Mouse (Mus musculus): ENCODE results near the gene Klf3. TPM values are rescaled to one million over a fixed set of nuclear protein-coding genes. Genes with fewer than 3 reads are reported as not detected.

Klf3 gene
- total RNA-seq, 2 experiments from 2014 or later, result 8.9 to 28.1 TPM

DNA sequence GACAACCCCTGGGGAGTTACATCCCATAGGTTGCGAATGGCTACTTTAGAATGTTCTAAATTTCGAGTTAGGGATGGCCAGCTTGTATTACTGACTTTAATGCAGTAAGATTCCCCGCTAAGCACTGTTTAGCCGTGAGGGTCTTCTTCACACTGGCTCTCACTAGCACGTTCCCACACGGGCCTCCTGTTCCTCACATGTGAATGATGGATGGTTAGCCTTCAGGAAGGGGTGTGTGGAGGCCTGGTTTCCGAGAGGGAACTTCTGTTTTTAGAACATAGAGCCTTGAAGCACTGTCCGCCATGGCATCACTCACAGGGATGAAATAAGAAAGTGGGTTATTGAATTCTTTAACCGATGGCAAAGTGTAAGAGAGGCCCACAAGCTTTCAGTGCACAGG is 25.1 kb downstream of the Klf3 start:
- peak; percentile 44; the same call in 1 of the 2 replicates for ATAC-seq (replicated peaks; ENCODE audit: poor library complexity, severe bottlenecking)

GRCm38 (mm10) chr5:64829606-64830005 is 26.4 kb downstream of the Klf3 start:
- ATAC-seq (replicated peaks; ENCODE audit: poor library complexity, severe bottlenecking), result no peak

GRCm38 (mm10) chr5:64830773-64831172 is 27.6 kb downstream of the Klf3 start:
- no peak for ATAC-seq (replicated peaks; ENCODE audit: poor library complexity, severe bottlenecking)

- ATAC-seq (replicated peaks; ENCODE audit: poor library complexity, severe bottlenecking), result no peak
These were observed 30.2 kb downstream of the Klf3 start for GRCm38 (mm10) chr5:64833410-64833809.

DNA sequence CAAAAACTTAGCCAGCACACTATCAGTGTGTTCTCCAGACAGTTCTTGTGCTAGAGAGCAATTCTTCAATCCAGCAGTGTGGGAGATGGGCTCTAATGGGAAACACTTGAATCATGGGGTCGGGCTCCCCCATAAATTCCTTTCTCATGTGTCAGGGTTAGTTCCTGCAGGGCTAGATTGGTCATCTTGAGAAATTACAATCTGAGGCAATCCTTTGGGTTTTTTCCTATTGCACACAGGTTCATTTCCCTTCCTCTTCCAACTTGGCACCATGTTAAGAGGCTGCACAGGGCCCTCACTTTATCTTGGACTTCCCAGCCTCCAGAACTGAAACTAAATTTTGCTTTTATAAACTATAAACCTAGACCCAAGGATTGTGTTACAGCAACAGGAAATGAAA is 31.0 kb downstream of the Klf3 start:
- peak; percentile 93 for ATAC-seq (replicated peaks; ENCODE audit: poor library complexity, severe bottlenecking)

- ATAC-seq (replicated peaks; ENCODE audit: poor library complexity, severe bottlenecking), result peak; percentile 49
These were observed 32.1 kb downstream of the Klf3 start for GRCm38 (mm10) chr5:64835295-64835694.

- no peak for ATAC-seq (replicated peaks; ENCODE audit: poor library complexity, severe bottlenecking)
These were observed 35.9 kb downstream of the Klf3 start for GRCm38 (mm10) chr5:64839016-64839599.

DNA sequence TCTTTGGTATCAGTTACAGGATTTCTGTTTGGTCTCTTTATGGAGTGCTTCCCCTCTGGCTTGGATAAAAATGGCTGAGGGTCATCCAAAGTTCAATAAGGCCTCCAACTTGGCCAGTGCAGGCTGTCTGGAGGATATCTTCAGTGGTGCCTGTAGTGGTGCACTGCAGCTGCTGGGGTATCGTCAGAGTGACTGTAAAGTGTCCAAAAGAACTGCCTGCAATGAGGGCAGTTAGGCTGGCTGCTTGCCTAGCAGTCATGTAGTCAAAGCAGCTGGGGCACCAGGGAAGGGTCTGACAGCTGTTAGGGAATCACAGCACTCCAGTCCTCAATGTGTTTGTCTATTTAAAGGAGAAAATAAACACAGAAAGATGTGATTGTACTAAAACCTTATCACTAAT is 36.9 kb downstream of the Klf3 start:
- ATAC-seq (replicated peaks; ENCODE audit: poor library complexity, severe bottlenecking), result no peak

GRCm38 (mm10) chr5:64844622-64845021 is 41.4 kb downstream of the Klf3 start:
- no peak for ATAC-seq (replicated peaks; ENCODE audit: poor library complexity, severe bottlenecking)

DNA sequence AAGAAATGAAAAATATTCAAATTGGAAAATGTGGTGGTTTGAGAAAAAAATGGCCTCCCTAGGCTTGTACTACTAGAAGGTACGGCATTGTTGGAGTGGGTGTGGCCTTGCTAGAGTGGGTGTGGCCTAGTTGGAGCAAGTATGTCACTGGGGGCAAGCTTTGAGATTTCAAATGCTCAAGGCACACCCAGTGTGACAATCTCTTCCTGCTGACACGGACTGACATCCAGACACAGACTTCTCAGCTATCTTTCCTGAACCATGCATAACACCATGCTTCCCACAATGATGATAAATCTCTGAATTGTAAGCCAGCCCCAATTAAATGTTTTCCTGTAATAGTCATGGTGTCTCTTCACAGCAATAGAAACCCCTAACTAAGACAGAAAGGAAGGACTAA is 44.1 kb downstream of the Klf3 start:
- ATAC-seq (replicated peaks; ENCODE audit: poor library complexity, severe bottlenecking), result no peak

DNA sequence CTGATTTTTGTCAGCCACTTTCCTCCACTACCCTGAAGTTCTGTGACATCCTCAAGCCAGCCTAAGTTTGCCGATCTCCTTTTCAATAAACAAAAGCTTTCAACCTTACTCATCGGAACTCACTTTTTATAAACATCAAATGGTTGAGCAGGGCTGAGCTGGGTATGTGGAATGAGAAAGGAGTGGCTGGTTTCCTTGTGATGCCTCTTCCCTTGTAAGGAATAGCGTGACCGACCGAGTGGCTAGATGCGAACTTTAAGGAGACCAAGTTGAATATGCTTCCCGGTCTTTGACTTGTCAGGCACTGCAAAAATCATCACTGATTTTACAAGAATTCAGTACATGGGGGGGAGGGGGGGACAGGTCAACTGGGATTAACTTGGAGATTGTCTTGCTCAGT is 46.7 kb downstream of the Klf3 start:
- ATAC-seq (replicated peaks; ENCODE audit: poor library complexity, severe bottlenecking), result no peak

DNA sequence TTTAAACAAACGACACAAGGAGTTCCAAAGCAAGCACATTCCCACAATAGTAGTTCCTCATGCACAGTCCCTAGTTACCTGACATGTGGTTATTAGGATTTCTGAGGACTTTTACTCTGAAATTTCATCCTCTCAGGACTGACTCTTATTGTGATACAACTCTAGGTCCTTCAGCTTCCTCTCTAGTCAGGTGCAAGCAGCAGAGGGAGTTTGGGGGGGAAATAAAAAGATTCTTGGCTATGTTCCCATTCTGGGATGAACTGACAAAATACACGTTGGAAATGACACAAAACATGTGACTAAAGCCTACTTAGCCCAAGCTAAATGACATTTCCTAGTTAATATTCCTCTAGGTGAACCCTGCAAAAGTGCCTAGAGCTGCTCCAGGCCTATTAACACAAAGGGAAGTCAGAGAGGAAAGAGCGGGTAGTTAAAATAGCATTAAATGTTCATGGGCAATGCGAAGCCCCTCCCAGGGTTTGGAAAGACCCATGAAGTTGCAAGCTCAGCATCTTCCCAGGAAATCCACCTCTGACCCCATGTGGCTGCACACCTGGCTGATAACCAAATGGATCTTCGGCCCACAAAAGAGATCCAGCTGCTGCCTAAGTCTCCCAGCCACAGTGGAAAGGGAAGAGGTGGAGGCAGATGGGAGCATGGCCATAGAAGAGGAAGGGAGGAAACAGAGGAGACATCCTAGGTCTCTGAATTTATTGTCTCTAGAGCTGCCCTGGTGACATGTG is 49.6 kb downstream of the Klf3 start:
- ATAC-seq (replicated peaks; ENCODE audit: poor library complexity, severe bottlenecking), result peak; percentile 77

GRCm38 (mm10) chr5:64853421-64853820 is 50.2 kb downstream of the Klf3 start:
- ATAC-seq (replicated peaks; ENCODE audit: poor library complexity, severe bottlenecking), result no peak

DNA sequence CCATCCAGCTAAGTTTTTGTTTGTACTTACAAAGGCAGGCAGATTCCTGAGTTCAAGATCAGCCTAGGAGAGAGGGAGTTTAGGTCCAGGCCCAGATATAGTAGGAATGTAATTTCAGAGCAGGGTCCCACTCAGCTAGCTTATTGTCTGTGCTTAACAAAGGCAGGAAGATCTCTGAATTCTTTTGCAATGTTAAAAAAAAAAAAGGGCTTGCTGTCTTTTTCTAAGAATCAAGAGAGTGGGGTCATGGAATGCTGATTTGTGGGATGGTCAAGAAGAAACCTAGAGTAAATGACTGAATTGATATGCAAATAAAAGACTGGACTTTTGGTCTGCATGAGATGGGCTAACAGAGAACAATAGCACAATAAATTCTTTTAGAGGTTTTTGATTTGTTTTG is 52.0 kb downstream of the Klf3 start:
- no peak for ATAC-seq (replicated peaks; ENCODE audit: poor library complexity, severe bottlenecking)

DNA sequence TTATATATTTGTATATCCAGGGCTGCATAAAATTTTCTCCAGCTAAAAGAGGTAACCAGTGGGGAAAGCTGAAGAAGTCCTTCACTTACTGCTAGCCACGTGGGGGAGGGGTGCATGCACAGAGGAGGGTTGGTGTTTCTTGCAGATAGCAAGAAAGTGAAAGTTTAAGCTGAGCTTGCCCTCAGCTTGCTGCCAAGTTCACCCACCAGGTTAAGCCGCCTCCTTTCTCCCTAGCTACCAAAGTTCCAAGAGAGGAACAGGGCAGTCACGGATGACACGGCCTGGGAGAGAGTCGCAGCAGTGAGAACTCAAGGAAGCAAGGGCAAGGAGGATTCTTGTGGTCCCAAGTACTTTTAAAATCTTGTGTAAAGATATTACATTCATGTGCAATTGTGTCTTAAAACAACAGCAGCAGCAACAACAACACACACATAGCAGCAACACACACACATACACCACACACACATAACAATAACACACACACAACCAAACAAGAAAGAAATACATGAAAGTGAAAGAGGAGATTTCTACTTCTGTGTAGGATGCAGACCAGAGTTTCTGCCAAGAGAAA is 57.8 kb downstream of the Klf3 start:
- no peak for ATAC-seq (replicated peaks; ENCODE audit: poor library complexity, severe bottlenecking)

DNA sequence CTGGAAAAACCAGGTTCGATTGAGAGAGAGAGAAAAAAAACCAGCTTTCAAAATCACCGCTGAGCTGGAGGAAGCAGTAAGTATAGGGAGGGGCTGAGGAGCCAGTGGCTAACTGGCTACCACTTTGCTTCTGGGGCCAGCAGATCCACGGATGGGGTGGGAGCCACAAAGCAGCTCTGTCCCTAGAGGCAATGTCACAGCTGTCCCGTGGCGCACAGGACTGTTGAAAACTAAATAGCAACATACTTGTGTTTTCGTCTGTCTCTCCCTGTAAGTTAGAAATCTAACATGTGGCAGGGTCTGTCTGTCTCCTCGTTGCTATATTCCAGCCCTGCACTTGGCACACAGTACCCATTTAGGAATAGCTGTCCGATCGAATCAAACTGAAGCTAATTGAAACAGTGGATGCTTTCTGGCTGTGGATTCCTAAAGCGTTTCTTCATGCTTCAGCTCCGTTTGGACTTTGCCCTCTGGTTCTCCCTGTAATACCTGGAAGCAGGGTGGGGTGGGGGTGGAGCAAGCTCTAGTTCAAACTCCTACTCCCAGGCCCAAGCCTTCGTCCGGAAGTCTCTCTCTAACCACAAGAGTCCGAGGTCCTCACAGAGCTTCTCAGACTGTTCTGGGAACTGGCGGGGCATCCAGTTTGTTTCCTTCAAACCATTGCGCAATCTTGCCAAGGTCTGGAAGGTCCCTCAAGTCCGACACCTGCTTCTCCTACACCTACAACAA is 58.4 kb downstream of the Klf3 start:
- ATAC-seq (replicated peaks; ENCODE audit: poor library complexity, severe bottlenecking), result peak; percentile 63

DNA sequence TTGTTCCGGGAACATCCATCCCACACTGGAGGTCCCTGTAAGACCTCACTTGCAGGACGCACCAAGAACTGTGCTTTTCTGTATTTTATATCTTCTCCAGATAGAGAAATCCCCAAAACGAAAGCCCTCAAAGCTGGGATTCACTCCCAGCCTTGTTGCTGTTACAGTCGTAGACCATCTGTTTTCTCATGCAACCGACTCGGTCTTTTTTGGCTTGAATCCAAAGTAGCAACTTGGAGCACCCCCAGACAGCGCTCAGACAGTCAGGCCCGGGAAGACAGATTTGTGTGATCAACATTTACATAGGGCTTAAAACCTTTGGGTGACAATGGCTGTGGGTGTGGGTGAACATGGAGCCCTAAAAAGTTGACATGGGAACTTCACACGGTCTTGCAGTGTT is 59.1 kb downstream of the Klf3 start:
- ATAC-seq (replicated peaks; ENCODE audit: poor library complexity, severe bottlenecking), result no peak

DNA sequence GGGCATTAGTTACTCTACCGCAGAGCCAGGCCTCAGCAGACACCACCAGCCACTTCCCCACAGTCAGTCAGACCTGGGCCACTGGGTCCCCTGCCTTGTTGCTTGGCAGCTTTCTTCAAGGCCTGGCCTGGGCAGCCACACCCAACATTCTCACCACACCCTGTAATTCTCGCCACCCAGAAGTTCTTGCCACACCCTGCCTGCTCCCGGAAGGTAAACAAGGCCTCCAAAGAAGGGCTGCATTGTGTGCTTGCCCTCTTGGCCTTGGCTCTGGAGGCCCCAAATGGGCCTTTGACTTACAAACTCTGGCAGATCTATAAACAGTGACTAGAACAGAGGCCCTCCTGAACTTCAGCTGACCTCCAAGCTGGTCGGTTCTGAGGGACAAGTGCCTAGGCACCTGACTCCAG is 61.5 kb downstream of the Klf3 start:
- ATAC-seq (replicated peaks; ENCODE audit: poor library complexity, severe bottlenecking), result peak; percentile 82

GRCm38 (mm10) chr5:64865219-64865964 is 62.2 kb downstream of the Klf3 start:
- peak; percentile 51 for ATAC-seq (replicated peaks; ENCODE audit: poor library complexity, severe bottlenecking)

GRCm38 (mm10) chr5:64866331-64867050 is 63.3 kb downstream of the Klf3 start:
- ATAC-seq (replicated peaks; ENCODE audit: poor library complexity, severe bottlenecking), result 0 out of 2 replicates have a peak, but pooled peaks have one; percentile 20
